Mouse (Mus musculus): ENCODE results near the gene Msh5.

- TF ChIP-seq CTCF (IDR thresholded peaks at IDR 0.05; ENCODE audit: extremely low read depth, insufficient read length, insufficient replicate concordance, low read depth, low read length) (no peak), POLR2A (IDR thresholded peaks at IDR 0.05; ENCODE audit: low read depth, low read length) (no peak)
Measured at GRCm38 (mm10) chr17:35020551-35020950, 26.0 kb downstream of the Msh5 start.
